8 mouse cellular contexts compared by ENCODE assay signal in the genomic region with DNA sequence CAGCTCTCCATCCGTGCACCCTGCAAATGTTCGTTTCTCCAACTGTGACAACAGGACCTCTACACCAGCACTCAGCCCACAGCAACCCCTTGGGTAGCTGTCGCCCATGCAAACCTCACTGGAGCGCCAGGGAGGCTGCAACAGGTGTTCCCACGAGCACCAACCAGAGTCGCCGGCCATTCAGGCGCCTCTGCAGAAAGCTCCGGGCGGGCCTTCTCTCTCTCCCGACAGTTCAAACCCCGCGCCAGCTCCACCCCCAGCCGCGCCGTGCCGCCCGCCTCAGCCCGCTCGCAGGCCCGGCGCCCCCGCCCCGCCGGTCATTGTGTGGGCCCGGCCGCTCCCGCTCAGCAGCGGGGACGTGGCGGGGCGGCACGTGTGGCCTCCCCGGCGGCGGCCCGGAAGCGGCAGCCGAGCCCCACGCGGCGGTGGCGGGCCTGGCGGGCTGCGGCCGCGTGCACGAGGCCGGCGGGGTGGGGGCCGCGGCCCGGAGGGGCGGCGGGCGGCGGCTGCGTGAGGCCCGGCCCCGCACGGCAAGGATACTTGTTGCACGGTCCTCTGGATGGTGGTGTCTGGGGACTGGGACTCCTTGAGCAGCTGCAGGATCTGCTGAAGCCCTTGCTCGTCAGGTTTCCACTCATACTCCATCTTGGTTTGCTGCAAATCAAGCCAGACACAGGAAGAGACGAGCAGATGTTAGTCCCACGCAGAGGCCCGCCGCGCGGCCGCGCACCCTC. TPM values are rescaled to one million over a fixed set of nuclear protein-coding genes. Genes with fewer than 3 reads are reported as not detected.
DNase-seq lines count a peak whose midpoint lies in the region; ATAC-seq and TF ChIP-seq lines count a peak whose summit lies in the region.

No protein-coding gene starts in this region.

- H3K27ac ChIP-seq in hindbrain, embryonic 11.5 days (ENCODE audit: low read depth, low read length): peak overlapping the region; percentile 90
- H3K27ac ChIP-seq in left cerebral cortex, adult 2 months: peak overlapping the region; percentile 91
- H3K27ac ChIP-seq in macrophage: no peak overlapping the region

- no peak for TF ChIP-seq CTCF in Patski (IDR thresholded peaks at IDR 0.05)
- TF ChIP-seq CTCF in left cerebral cortex, adult 2 months (IDR thresholded peaks at IDR 0.05): no peak

- peak; percentile 60 for ATAC-seq in Patski
- peak; percentile 60 for ATAC-seq in frontal cortex, adult (ENCODE audit: low TSS enrichment)
- ATAC-seq in hindbrain, embryonic 11.5 days (ENCODE audit: low FRiP score): peak; percentile 76

- H3K79me2 ChIP-seq in macrophage (ENCODE audit: inconsistent target): peaks cover 92% of the 10 kb centered on the region

- in situ Hi-C loops in Patski (cut with MboI; ENCODE audit: low pct_unique_long_range_greater_than_20kb): no loop called here

- H3K4me2 ChIP-seq in hindbrain, embryonic 11.5 days (replicated peaks; ENCODE audit: low read depth, low read length): peak overlapping the region; percentile 78

- 0 out of 2 replicates have a peak, but pooled peaks cover 5% of the 10 kb centered on the region for H3K4me1 ChIP-seq in hindbrain, embryonic 11.5 days (replicated peaks; ENCODE audit: control insufficient read depth, insufficient read depth, low read length)

- 1% methylated on average over 38 of the region's 71 CpGs for WGBS in hindbrain, embryonic 11.5 days
- under 1% methylated on average over 47 of the region's 71 CpGs for WGBS in macrophage (ENCODE audit: missing documents)

- intact Hi-C loops in left cerebral cortex, adult 2 months (cut with DNase I): loop anchor here (2.0 kb wide), 1 partner anchor 34 kb away; no protein-coding TSS in a partner anchor

- no peak for DNase-seq in Patski (ENCODE audit: low read depth, low spot score)
- DNase-seq in cerebellum, adult 8-10 months: peak; percentile 46
- peak; percentile 68 for DNase-seq in hindbrain, embryonic 11.5 days (ENCODE audit: low spot score)
- peak; percentile 54 to 63 for DNase-seq in left cerebral cortex, adult 2 months (ENCODE audit: extremely low spot score in 1 of 2, low spot score in 2 of 2)
- DNase-seq in retina, postnatal 7 days (ENCODE audit: low read depth, low spot score): peak; percentile 20
- peak; percentile 49 for DNase-seq in urinary bladder, adult 2 months (ENCODE audit: low spot score)

- H3K36me3 ChIP-seq in hindbrain, embryonic 11.5 days (ENCODE audit: control insufficient read depth, insufficient read depth, low read length): no peaks in the 10 kb centered on the region
- H3K36me3 ChIP-seq in macrophage (ENCODE audit: inconsistent target): peaks cover 27% of the 10 kb centered on the region

- no peaks in the 10 kb centered on the region for H3K9me3 ChIP-seq in hindbrain, embryonic 11.5 days (ENCODE audit: control insufficient read depth, low read length)

- CTCF ChIA-PET in Patski (lab: Charles Lee): interaction anchor here (1.2 to 1.5 kb wide), 3 partner anchors 9 to 203 kb away, joined by 3 to 5 read pairs (median 3); no protein-coding TSS in a partner anchor

- H3K9ac ChIP-seq in hindbrain, embryonic 11.5 days (ENCODE audit: low read depth, low read length): peak overlapping the region; percentile 74

- H3K27me3 ChIP-seq in Patski: no peaks in the 10 kb centered on the region
- H3K27me3 ChIP-seq in hindbrain, embryonic 11.5 days (ENCODE audit: control insufficient read depth, insufficient read depth, low read length): no peaks in the 10 kb centered on the region

- POLR2A ChIA-PET in Patski (lab: Charles Lee): interaction anchor here (0.5 to 1.2 kb wide), 3 partner anchors 9 to 33 kb away, joined by 3 to 9 read pairs (median 4); no protein-coding TSS in a partner anchor

- H3K4me3 ChIP-seq in hindbrain, embryonic 11.5 days (ENCODE audit: low read depth, low read length): peak overlapping the region; percentile 64
- H3K4me3 ChIP-seq in left cerebral cortex, adult 2 months: peak overlapping the region; percentile 81
- H3K4me3 ChIP-seq in macrophage (ENCODE audit: inconsistent target): peak overlapping the region; percentile 50

RNA-seq across cellular contexts. Expression of gene Tnpo1, which starts 35.9 kb away (rescaled TPM):
- polyA plus RNA-seq in Patski (2021): 61.7 TPM
- 66.9 and 124 TPM in 2 replicates for polyA plus RNA-seq in hindbrain, embryonic 11.5 days (2014; fragmentation: Nextera tagmentation; extraction: Ambion mirVana)
- 10 to 100 TPM; 66.9 to 67.5 TPM for total RNA-seq in left cerebral cortex, adult 2 months (2021)
- total RNA-seq in macrophage (2018; cell fraction: chromatin; rRNA removed): 100 to 1,000 TPM in 12 of 26 experiments, 10 to 100 TPM in 14; 29.0 to 143 (median 86.4) TPM
- total RNA-seq in macrophage (2018; cell fraction: cytosol; rRNA removed): 10 to 100 TPM; 41.8 to 72.5 (median 57.5) TPM
- total RNA-seq in macrophage (2018; cell fraction: nucleus; rRNA removed): 100 to 1,000 TPM in 2 of 26 experiments, 10 to 100 TPM in 24; 32.3 to 124 (median 65.5) TPM
- polyA plus RNA-seq in macrophage (2018): 25.1 to 51.3 TPM (median 32.1 TPM) in 3 replicates
- 31.0 and 31.3 TPM in 2 replicates for polyA plus RNA-seq in urinary bladder, adult 2 months (2012; rRNA removed)
